Mouse (Mus musculus) heart, embryonic 16.5 days (tissue): ENCODE measurements around the gene Brd3. TPM values are rescaled to one million over a fixed set of nuclear protein-coding genes. Genes with fewer than 3 reads are reported as not detected.

Experiments
- ATAC-seq: fragments of 200-750 bp; cut with Nextera tagmentation; replicated peaks from 2 replicates; pipeline ENCODE4 v1.8.0; 2017; ENCODE audit warnings: moderate number of reproducible peaks; ENCODE audit not compliant: insufficient read depth, low FRiP score; ENCODE audit errors: extremely low read depth
- H3K27ac ChIP-seq: fragments of 300-500 bp; sonication (generic); 2 replicates; pipeline ENCODE4 v1.5.1; 2014; ENCODE audit warnings: mild to moderate bottlenecking, low read length, control low read depth, moderate library complexity
- H3K27me3 ChIP-seq: fragments of 300-500 bp; sonication (generic); 2 replicates; pipeline ENCODE4 v1.6.1; 2014; ENCODE audit warnings: low read length, mixed read lengths; ENCODE audit not compliant: control insufficient read depth, insufficient read depth
- H3K36me3 ChIP-seq: fragments of 300-500 bp; sonication (generic); 2 replicates; pipeline ENCODE4 v1.6.1; 2014; ENCODE audit not compliant: control insufficient read depth, insufficient read depth
- H3K4me1 ChIP-seq: fragments of 300-500 bp; sonication (generic); 2 replicates; pipeline ENCODE4 v1.6.1; 2014; ENCODE audit warnings: low read length, mixed read lengths; ENCODE audit not compliant: control insufficient read depth, insufficient read depth
- H3K4me2 ChIP-seq: fragments of 300-500 bp; sonication (generic); 2 replicates; pipeline ENCODE4 v1.6.1; 2014; ENCODE audit warnings: low read depth, mild to moderate bottlenecking, control low read depth, low read length
- H3K4me3 ChIP-seq: fragments of 300-500 bp; sonication (generic); 2 replicates; pipeline ENCODE4 v1.5.1; 2014; ENCODE audit warnings: mild to moderate bottlenecking, control low read depth, low read length
- H3K9ac ChIP-seq: fragments of 300-500 bp; sonication (generic); 2 replicates; pipeline ENCODE4 v1.6.1; 2014; ENCODE audit warnings: low read length, control low read depth
- H3K9me3 ChIP-seq: fragments of 300-500 bp; sonication (generic); replicated peaks from 2 replicates; pipeline ENCODE4 v1.6.1; 2016; ENCODE audit warnings: low read length; ENCODE audit not compliant: control insufficient read depth
- WGBS: fragments of 180-500 bp; shearing (Covaris S2); extraction: QIAGEN DNeasy Blood & Tissue Kit; methylation state at CpG from one replicate; pipeline ENCODE4 v1.1.7; 2014; 5-methylcytosine and 5-hydroxymethylcytosine counted together
- polyA plus RNA-seq: library from polyadenylated mRNA; unstranded; fragments of >200 nt; fragmentation: Nextera tagmentation; extraction: Ambion mirVana; gene quantifications from 2 replicates; pipeline ENCODE4 v1.2.1, GENCODE M21; 2015

Gene Brd3
- polyA plus RNA-seq, 1 experiment from 2014 or later, result 61.0 TPM

DNA sequence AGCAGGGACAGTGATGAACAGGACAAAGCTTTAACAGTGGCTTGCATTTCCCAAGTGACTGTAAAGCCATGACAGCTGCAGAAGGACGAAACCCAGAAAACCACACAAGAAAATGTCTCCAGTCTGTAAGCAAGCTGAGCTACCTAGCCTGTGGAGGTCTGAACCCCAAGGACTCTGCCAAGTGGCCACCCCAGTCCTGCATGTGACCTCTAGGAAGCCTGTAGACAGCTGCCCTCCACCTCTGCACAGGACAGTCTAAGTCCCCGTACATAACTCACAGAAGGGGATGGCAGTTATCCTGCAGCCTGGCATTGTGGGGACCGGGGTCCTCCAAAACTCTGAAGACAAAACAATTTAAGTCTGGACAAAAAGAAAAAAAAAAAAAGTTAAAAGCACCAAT, 61.6 kb downstream of the Brd3 start:
- Histone ChIP-seq H3K4me3 (no peak overlapping the region), H3K9ac (no peak overlapping the region), H3K4me1 (peaks cover 7% of the 10 kb centered on the region), H3K27ac (no peak overlapping the region), H3K36me3 (peaks cover 33% of the 10 kb centered on the region), H3K27me3 (no peaks in the 10 kb centered on the region), H3K4me2 (no peak overlapping the region), H3K9me3 (no peaks in the 10 kb centered on the region)
- ATAC-seq, result no peak
- WGBS, result 84% methylated on average over 3 of the region's 3 CpGs

DNA sequence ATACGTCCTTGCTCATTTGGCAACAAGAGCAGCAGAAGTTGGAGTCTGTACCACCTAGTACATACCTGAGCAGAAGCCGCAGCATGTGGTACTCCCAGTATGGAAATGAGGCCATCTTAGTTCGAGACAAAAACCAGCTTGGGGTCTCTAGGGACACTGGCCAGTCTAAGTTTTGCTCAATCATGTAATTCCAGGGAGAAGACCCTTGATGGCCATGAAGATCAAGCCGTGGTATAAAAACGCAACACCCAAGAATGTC, 64.1 kb downstream of the Brd3 start:
- no peak overlapping the region for H3K4me3 ChIP-seq
- no peak overlapping the region for H3K9ac ChIP-seq
- 78% methylated on average over 5 of the region's 5 CpGs for WGBS
- no peak overlapping the region for H3K4me2 ChIP-seq
- H3K27ac ChIP-seq, result no peak overlapping the region
- no peaks in the 10 kb centered on the region for H3K27me3 ChIP-seq
- no peaks in the 10 kb centered on the region for H3K9me3 ChIP-seq
- no peak for ATAC-seq
- peaks cover 12% of the 10 kb centered on the region for H3K36me3 ChIP-seq
- peaks cover 7% of the 10 kb centered on the region for H3K4me1 ChIP-seq

DNA sequence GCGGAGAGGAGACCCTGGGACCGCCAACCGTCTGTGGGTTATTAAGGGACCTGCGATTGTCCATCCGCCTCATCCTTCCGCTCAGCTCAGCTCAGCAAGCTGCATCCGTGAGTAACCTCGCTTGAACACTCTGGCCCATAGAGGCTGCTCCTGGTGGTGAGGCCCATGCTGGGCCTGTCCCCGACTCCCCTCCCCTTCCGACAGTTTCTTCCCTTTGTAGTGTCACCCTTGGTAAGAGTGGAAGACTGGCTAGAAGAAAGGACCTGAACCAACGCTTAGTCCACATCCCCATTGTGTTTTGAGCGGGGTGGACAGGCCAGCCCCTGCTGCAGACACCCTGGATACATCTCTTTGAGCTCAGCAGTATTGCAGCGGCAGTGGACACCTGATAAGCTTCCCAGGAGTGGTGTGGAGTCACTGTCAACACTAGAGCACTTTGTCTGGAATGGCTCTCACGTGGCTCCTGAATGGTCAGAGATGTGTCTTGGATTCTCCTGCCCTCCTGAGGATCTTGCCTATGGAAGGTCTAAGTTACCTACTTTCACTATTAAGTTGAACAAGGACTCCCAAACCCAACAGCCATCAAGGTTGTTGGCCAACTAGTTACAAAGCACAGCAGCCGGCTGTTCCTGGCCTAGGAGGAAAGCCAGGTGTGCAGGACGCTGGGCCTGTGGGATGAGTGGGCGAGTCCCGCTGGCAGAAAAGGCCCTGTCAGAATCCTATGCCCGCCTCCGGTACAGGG, 64.6 kb downstream of the Brd3 start:
- Histone ChIP-seq H3K9me3 (no peaks in the 10 kb centered on the region), H3K36me3 (peaks cover 7% of the 10 kb centered on the region), H3K27me3 (no peaks in the 10 kb centered on the region), H3K4me2 (peak overlapping the region; percentile 82), H3K9ac (peak overlapping the region; percentile 69), H3K4me3 (peak overlapping the region; percentile 68), H3K27ac (0 out of 2 replicates have a peak overlapping the region, but pooled peaks have one; percentile 1), H3K4me1 (peaks cover 7% of the 10 kb centered on the region)
- 30% methylated on average over 20 of the region's 20 CpGs for WGBS
- ATAC-seq, result no peak; the same call in 1 of the 2 replicates

GRCm38 (mm10) chr2:27441767-27442707, 65.4 kb downstream of the Brd3 start, which contains the start of gene Brd3os:
TSS of gene Brd3os (plus strand) at chr2:27442324.
- Histone ChIP-seq H3K27ac (peak within 1 kb of the TSS; percentile 45; the same call in 1 of the 2 replicates), H3K4me2 (peak within 1 kb of the TSS; percentile 82), H3K4me3 (peak within 1 kb of the TSS; percentile 68), H3K36me3 (no peaks in the 10 kb centered on the region; the same call in 1 of the 2 replicates), H3K9me3 (no peaks in the 10 kb centered on the region), H3K4me1 (peaks cover 7% of the 10 kb centered on the region), H3K27me3 (no peaks in the 10 kb centered on the region), H3K9ac (peak within 1 kb of the TSS; percentile 69)
- WGBS, result 2% methylated on average over 36 of the region's 36 CpGs
- peak; percentile 88 for ATAC-seq

GRCm38 (mm10) chr2:27438281-27438680, 69.2 kb downstream of the Brd3 start:
- Histone ChIP-seq H3K9me3 (no peaks in the 10 kb centered on the region), H3K4me3 (no peak overlapping the region), H3K36me3 (no peaks in the 10 kb centered on the region), H3K4me2 (no peak overlapping the region), H3K27ac (no peak overlapping the region), H3K27me3 (no peaks in the 10 kb centered on the region), H3K4me1 (peaks cover 7% of the 10 kb centered on the region), H3K9ac (no peak overlapping the region)
- no peak for ATAC-seq
- WGBS, result 17% methylated on average over 11 of the region's 11 CpGs

GRCm38 (mm10) chr2:27437876-27438275, 69.6 kb downstream of the Brd3 start:
- Histone ChIP-seq H3K9me3 (no peaks in the 10 kb centered on the region), H3K4me2 (no peak overlapping the region), H3K36me3 (no peaks in the 10 kb centered on the region), H3K27ac (no peak overlapping the region), H3K27me3 (no peaks in the 10 kb centered on the region), H3K4me3 (no peak overlapping the region), H3K4me1 (peaks cover 6% of the 10 kb centered on the region), H3K9ac (no peak overlapping the region)
- 55% methylated on average over 1 of the region's 1 CpGs for WGBS
- no peak for ATAC-seq

- no peaks in the 10 kb centered on the region for H3K36me3 ChIP-seq
- ATAC-seq, result no peak; the same call in 1 of the 2 replicates
- H3K27ac ChIP-seq, result no peak overlapping the region
- H3K4me3 ChIP-seq, result no peak overlapping the region
- H3K4me2 ChIP-seq, result no peak overlapping the region
- no peaks in the 10 kb centered on the region for H3K9me3 ChIP-seq
- WGBS, result 40% methylated on average over 2 of the region's 2 CpGs
- H3K4me1 ChIP-seq, result peaks cover 3% of the 10 kb centered on the region; the same call in 1 of the 2 replicates
- H3K27me3 ChIP-seq, result no peaks in the 10 kb centered on the region
- no peak overlapping the region for H3K9ac ChIP-seq
These were observed 74.9 kb downstream of the Brd3 start for GRCm38 (mm10) chr2:27432599-27432998.

GRCm38 (mm10) chr2:27430621-27431020, 76.8 kb downstream of the Brd3 start:
- H3K9me3 ChIP-seq, result no peaks in the 10 kb centered on the region
- H3K4me3 ChIP-seq, result no peak overlapping the region
- H3K36me3 ChIP-seq, result no peaks in the 10 kb centered on the region
- WGBS, result 90% methylated on average over 7 of the region's 7 CpGs
- no peak for ATAC-seq
- H3K4me2 ChIP-seq, result no peak overlapping the region
- no peak overlapping the region for H3K9ac ChIP-seq
- peaks cover 8% of the 10 kb centered on the region for H3K4me1 ChIP-seq
- H3K27me3 ChIP-seq, result no peaks in the 10 kb centered on the region
- no peak overlapping the region for H3K27ac ChIP-seq

DNA sequence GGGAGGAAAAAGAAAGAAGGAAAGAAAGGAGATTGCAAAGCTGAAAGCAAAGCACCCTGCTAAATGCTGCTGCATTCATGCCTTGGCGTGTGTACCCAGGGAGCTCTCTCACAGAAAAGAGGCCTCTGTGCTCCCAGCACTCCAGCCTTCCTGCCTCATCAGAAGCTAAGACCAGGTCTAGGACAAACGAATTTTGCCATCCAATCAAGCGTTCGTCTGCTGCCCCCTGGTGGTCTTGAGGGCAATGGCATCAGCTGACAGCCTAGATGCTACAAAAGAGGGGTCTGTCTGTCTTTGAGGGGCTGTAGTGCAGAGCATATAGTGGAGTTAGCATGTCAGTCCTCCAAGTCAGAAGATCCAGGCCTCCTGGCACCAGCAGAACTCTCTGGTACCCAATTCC, 79.4 kb downstream of the Brd3 start:
- Histone ChIP-seq H3K4me1 (peaks cover 8% of the 10 kb centered on the region), H3K9me3 (no peaks in the 10 kb centered on the region), H3K9ac (no peak overlapping the region), H3K36me3 (no peaks in the 10 kb centered on the region), H3K27ac (no peak overlapping the region), H3K27me3 (no peaks in the 10 kb centered on the region), H3K4me2 (no peak overlapping the region), H3K4me3 (no peak overlapping the region)
- 1% methylated on average over 4 of the region's 4 CpGs for WGBS
- no peak for ATAC-seq
